Mouse (Mus musculus): ENCODE data around the gene Stub1.
"Not testable (repeated sequence)": the region's sequence is repeated elsewhere in the genome, so short reads cannot be mapped to it uniquely, and the experiment has no call there.

Stub1 gene

DNA sequence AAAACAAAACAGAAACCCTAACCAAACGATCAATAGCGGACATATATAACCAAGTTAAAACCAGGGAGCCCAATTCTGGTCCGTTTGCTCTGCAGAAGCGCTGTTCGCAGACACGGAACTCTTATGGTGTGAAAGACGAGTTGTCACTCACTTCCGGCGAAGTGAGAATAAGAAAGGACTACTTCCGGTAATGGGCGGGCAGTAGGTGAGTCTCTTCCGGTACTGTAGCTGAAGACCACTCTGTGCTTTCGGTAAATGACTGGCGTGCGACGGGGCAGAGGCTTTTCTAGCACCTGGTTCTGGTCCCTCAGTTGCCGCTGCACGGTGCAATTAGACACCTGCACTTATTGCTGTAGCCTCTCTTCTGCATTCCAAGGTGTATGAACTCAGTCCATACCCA lies 9.8 kb downstream of the Stub1 start, which contains the start of gene Wdr24:
Gene Wdr24, plus strand, starts transcription at position 176 of the 400 bp plus-strand sequence.
- DNase-seq (ENCODE audit: low spot score) = peak; percentile 64

DNA sequence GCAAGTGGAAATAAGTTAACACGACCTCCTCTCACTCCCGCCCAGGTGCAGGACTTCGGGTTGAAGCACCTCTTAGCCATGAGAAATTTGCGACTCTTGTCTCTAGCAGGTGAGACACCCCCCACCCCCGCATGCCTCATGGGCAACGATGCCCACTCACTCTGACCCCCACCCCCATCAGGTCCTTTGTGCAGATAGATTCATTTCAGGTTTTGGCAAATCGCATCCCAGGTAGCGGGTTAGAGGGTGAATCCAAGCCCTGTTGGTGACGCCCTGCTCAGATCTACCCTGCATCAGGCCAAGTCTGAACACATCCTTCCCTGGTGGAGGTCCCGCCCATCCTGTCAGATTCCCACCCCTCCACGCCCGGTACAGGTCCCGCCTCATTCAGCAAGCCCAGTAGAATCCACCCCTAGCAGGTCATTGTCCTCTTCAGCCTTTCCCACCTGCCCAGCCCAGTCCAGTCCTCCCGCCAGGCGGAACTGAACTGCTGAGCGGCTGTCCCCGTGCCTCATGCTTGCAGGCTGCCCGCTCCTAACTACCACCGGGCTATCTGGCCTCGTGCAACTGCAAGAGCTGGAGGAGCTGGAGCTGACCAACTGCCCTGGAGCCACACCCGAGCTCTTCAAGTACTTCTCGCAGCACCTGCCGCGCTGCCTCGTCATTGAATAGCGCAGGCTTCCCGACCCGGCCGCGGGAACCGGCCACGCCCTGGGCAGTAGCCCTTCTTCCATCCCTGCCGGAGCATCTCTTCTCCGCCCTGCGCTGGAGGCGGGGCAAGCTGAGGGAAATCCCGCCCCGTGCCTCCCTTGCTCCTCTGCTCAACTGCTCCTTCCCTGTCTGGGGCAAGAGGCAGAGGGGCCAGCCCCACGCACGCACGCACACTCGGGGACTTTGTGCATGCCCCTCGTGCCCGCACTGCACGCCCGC lies 14.1 kb downstream of the Stub1 start:
- DNase-seq (ENCODE audit: low spot score) = no peak

DNA sequence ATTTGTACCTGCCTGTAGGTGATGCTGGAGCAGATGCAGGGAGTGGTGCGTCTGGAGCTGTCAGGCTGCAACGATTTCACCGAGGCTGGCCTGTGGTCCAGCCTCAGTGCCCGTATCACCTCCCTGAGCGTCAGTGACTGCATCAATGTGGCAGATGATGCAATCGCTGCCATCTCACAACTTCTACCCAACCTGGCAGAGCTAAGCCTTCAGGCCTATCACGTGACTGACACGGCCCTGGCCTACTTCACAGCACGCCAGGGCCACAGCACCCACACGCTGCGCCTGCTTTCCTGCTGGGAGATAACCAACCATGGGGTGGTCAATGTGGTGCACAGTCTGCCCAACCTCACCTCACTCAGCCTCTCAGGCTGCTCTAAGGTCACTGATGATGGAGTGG lies 15.5 kb downstream of the Stub1 start:
- DNase-seq (ENCODE audit: low spot score) = no peak

GRCm38 (mm10) chr17:25813471-25813870 lies 19.7 kb downstream of the Stub1 start:
- peak; percentile 89 for DNase-seq (ENCODE audit: low spot score)

DNA sequence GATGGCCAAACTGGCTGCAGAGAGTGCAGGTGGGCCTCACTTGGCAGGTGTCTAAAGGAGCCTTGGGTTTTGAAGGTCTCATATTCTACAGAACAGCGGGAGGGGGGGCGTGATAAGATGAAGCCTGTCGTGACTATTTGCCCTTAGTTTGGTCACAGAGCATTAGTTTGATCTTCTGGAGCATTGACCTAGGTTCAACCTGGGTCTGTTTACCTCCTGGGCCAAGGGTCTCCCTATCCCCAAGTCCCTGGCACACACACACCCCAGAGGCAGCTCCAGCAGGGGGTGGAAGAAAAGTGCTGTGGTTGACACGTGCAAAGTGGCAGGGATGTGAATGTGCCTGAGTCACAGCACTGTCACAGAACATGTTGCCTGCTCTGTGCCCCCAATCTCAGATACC lies 22.3 kb downstream of the Stub1 start:
- DNase-seq (ENCODE audit: low spot score) = no peak

DNA sequence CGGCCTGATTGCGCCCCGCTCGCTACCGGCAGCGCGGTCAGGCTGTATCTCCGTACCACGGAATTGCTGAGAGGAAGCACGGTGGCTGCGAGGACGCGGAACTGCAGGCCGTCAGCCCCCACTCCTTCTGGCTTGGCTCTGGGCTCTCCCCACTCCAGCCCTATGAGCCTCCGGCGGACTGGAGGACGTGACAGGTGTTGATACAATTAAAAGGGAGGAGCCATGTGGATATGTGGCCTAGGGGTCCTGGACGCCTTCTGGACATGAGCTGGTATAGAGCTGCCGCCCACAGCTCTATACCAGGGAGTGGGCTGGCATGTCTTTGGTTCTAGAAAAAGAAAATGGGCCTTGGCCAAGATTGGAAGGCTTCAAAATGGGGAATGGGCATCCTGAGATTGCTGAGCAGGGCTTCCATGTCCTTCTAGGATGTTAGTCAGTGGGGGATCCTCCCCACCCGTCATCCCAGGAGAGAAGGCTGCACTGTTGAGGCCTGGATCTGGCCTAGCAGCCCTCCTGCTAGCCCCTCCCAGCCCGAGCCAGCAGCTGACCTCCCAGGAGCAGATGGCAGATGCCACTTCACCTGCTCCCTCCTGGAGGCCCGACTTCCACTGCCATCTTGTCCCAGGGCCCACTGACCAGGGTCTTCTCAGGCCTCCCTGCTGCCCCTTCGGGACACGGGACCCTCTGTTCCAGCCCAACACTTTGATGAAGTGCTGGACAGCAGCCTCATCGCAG lies 23.4 kb downstream of the Stub1 start:
- DNase-seq (ENCODE audit: low spot score) = no peak

DNA sequence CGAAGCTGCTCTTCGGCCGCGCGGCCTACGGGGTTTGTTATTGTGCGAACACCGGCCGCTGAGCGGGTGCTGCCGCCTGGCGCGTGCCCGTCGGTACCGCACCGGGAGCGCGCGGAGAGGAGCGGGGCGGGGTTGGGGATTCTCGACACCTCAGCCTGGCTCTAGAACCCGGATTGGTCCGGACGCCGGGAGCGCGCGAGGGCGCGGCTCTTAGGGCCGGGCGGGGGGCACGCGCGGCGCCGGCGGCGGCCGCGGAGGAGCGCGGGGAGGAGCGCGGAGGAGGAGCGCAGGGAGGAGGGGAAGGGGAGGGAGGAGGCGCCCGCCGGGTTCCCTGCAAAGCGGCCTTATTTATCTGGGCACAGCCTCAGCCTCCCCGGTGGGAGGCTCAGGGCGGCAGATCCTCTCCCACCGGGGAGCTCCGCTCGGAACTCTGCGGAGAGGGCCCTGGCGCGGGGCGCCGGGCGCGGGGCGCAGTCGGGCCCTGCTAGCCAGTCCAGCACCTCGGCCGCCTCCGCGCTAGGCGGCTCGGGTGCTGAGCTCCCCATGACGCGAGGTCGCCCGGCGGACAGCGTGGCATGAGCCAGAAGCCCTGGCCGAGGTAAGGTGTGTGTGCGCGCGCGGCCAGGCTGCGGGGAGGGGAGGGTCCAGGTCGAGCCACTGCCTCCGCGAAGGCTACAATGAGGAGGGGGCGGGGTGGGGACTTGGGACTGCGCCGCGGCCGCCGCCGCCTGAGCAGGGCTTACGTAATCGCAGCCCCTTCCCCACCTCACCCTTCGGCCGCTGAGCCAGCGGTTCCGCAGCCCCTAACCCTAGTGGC lies 24.2 kb downstream of the Stub1 start, which contains the start of gene Fbxl16:
Gene Fbxl16, plus strand, starts transcription at position 297 of the 817 bp plus-strand sequence.
- peak; percentile 71 for DNase-seq (ENCODE audit: low spot score)

GRCm38 (mm10) chr17:25808028-25808427 lies 25.2 kb downstream of the Stub1 start:
- DNase-seq (ENCODE audit: low spot score) = no peak

GRCm38 (mm10) chr17:25807452-25807851 lies 25.8 kb downstream of the Stub1 start:
- not testable (repeated sequence) for DNase-seq (ENCODE audit: low spot score)

GRCm38 (mm10) chr17:25806507-25806906 lies 26.7 kb downstream of the Stub1 start:
- no peak for DNase-seq (ENCODE audit: low spot score)

DNA sequence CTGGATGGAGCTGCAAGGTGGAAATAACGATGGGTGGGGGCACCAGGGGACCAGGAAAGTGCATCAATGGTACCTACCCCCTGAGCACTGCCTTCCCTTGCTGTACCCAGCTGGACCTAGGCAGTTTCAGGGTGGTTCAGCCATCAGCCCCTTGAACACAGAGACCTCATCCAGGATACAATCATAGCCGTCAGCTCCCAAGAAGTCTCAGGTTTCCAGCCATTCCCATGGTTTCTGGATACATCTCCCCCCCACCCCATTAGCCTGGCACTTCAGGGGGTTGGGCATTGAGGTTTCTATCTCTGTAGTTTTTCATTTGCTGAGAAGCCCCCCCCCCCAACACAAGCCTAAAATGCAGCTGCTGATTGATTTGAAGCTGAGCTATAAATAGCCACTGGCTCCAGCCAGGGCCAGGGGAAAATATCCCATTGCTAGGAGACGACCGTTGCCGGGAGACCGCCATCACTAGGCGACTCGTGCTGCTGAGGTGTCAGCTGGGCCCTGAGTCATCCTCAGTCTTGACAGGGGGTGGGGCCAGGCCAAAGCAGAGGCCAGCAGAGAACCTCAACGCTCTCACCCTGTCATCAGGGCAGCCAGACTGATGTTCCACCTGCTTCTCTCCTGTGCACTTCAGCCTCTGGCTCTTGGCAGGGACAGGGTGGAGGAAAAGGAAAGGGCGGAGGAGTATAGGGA lies 30.2 kb downstream of the Stub1 start:
- peak; percentile 10 for DNase-seq (ENCODE audit: low spot score)

DNA sequence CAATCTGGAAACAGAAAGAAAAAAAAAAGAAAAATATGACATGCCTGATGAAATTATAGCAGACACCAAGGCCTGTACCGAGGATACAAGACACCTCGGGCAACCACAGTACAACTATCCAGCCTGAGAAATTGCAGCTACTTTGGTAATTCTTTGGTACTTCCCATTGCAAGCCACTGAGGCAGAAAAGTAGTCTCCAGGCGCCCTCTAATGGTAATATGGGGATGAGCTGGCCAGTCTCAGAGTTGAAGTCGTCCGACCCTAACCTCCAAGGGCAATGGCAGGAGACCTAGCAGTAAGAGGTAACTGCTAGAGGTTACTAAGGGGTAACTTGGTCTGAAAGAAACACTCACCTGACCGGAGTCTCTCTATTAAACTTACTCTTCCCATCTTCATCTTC lies 32.2 kb downstream of the Stub1 start:
- DNase-seq (ENCODE audit: low spot score) = peak; percentile 50

DNA sequence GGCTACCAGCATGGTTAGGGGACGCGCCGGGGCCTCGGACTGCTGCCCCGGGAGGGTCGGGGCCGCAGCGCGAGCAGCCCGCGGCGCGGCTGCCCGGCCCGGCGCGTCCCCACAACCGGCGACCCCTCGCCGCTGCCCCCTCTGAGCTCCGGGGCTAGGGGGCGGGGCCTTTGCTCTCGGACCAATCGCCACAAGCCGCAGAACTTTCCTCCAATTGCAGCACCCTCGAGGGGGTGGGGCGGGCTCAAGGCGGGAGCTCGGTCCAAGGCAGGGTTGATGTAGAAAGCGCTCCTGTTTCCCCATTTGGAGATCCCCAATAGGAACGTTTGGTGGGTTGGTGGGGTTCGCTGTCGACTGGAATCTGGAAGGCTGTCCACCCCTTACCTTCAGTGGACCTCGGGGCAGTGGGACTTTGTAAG lies 36.2 kb downstream of the Stub1 start, which contains the start of gene Metrn:
Gene Metrn, minus strand, starts transcription at position 186 of the 419 bp plus-strand sequence.
- DNase-seq (ENCODE audit: low spot score) = peak; percentile 86

DNA sequence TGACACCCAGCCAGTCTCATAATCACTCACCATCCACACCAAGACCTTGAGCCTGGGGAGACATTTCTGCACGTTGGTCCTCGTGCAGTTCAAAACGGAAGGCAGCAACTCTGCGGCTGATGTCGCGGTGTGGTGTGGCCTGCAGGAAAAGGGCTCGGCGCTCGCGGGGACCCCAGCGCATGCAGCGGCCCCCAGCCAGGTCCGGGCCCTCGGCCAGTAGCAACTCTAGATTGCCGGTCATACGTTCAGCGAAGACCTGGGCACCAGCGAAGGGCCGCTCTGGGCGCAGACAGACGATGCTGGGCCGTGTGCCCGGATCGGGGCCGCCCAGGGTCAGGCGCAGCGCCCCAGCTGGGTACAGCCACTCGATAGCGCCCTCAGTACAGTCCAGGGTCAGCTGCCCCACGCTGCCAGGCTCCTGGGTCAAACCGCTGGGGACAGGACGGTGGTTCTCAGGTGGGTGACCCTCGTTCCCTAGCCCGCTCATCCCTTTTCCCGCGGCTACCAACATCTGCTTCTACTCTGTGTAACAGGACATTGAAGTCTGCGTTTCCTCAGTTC lies 36.9 kb downstream of the Stub1 start:
- DNase-seq (ENCODE audit: low spot score) = no peak

DNA sequence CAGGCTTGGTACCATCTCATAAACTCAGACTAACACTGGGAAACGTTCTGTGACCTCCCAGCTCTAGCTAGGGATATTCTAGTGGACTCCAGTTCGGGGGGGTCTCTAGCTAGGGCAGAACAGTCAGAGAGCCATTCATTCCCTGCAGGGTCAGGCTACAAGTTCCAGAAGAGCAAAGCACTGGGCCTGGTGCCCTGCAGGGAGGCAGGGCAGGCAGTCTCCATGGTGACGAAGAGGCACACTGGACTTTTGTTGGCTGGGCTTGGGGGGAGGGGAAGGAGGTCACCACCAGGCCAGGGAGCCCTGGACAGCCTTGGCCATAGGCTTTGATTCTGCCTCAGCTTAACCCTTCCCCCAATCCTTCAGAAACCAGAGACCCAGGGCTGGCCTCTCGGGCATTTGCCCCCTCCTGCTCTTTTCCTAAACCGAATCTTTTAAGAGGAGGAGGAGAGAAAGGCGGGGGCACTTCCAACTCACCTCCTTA lies 37.6 kb downstream of the Stub1 start, which contains the start of gene AC134908.4:
Gene AC134908.4, minus strand, starts transcription at position 51 of the 484 bp plus-strand sequence.
- no peak for DNase-seq (ENCODE audit: low spot score)

DNA sequence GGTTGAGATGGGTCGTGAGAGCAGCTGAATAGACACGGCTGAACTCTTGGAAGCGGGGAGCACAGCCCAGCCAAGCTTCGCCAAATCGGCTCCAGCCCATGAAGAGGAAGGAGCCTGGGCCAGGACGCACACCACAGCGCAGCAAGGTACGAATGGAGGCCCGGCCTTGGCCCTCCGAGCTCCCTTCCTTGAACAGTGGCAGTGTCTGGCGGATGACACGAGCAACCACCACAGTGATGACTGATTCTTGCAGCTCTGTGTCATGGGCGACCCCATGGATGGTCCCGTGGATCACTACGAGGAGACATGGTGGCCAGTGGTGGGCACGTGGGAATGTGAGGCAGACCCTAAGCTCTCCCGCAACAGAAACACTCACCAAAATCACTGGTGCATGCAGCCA lies 38.2 kb downstream of the Stub1 start:
- DNase-seq (ENCODE audit: low spot score) = no peak

- DNase-seq (ENCODE audit: low spot score) = no peak
These were observed 39.0 kb downstream of the Stub1 start for GRCm38 (mm10) chr17:25794197-25794596.

GRCm38 (mm10) chr17:25792615-25793014 lies 40.6 kb downstream of the Stub1 start, which contains the start of gene Fam173a:
Gene Fam173a, minus strand, starts transcription at chr17:25792901.
- peak; percentile 70 for DNase-seq (ENCODE audit: low spot score)

- DNase-seq (ENCODE audit: low spot score) = peak; percentile 84
These were observed 41.2 kb downstream of the Stub1 start for GRCm38 (mm10) chr17:25791843-25792527.

GRCm38 (mm10) chr17:25791320-25791842 lies 41.8 kb downstream of the Stub1 start:
- DNase-seq (ENCODE audit: low spot score) = no peak
